Mouse (Mus musculus) gastrocnemius, postnatal 10 days (tissue): ENCODE measurements at regions not wholly inside any gene's neighbourhood (a gene's known extent, or its start where the extent isn't known, plus 50 kb on each side); places are given as distances from the start of the nearest gene placed in this dataset.

Source experiments
- DNase-seq: peaks from one replicate; pipeline ENCODE4 v3.0.0; 2021; ENCODE audit warnings: mixed read lengths

GRCm38 (mm10) chr15:103102068-103102840 lies 64.6 kb downstream of the Smug1 start:
- DNase-seq, result peak; percentile 64

DNA sequence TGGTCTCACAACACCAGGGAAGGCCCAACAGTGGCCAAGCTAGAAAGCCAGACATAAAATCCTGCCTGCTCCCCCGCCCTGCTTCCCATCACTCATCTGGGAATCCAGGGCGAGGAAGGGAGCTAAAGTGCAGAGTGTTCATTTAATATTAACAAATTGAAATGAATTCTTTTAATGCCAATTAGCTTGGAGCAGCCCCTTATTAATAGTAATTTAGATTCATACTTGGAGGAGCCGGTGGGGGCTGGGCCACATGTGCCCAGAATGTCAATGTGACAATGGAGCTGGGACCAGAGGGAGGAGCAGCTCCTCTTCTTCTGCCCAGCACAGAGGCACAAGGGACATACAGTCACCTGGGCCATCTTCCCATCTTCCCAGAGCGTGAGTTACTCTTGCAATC lies 66.8 kb downstream of the Smug1 start:
- no peak for DNase-seq

- peak; percentile 70 for DNase-seq
Measured at GRCm38 (mm10) chr15:103094457-103094856, 72.4 kb downstream of the Smug1 start.

DNA sequence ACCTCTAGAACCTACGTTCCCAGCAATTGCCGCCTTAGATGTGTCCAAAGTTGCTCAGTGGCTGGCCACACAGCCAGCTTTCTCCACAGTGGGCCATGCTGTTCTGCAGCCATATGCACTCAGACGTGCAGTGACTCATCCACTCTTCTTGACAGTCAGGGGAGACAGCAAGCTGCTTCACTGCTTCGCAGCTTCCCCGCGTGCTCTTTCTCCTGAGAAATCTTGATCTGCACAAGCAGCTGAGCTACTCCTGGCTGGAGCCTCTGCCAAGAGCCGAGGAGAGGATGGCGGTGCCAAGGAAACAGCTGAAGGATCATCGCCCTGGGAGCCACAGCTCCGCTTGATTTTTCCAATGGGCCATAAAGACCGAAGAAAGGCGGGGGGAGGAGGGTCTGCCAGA lies 73.2 kb downstream of the Smug1 start:
- DNase-seq, result peak; percentile 63

- no peak for DNase-seq
Measured at GRCm38 (mm10) chr15:103092496-103092895, 73.8 kb downstream of the Hoxc4 start.

DNA sequence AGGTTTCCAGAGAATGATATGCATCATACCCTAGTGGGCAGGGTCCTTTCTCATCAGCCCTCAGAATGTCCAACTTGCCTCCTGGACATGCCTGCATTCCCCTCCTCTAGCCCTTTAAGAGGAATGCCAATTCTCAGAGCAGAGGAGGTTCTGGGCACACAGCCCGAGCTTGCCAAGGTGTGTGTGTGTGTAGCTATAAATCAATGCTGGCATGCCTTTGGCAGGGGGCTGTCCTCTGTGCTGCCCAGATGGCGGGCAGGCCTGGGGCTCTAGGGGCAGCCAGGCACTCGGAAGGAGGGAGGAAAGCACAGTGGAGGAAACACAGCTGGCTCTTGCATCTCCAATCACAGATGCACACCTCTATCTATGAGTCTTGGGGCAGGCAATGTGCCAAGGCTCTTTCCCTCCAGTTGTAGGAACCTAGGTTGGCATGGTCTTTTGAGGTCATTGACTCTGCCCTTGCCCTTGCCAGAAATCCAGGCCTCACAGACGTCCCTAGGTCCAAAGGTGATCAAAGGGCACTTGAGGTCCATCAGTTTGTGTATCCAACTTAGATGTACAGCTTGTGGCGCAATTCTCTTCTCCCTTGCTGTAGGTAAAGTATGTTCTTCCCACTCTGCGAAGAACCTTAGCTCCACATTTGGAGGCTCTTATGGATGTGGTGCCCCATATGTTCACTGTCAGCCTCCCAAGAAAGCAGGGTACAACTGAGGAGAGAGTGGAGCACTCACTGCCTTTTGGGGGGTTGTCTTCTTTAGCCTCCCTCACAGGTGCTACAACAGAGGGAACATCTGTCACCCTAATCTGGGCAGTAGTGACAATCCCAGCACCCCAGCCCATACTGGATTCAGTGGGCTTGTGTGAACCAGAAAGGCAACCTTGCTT lies 71.8 kb downstream of the Hoxc4 start:
- DNase-seq, result no peak

DNA sequence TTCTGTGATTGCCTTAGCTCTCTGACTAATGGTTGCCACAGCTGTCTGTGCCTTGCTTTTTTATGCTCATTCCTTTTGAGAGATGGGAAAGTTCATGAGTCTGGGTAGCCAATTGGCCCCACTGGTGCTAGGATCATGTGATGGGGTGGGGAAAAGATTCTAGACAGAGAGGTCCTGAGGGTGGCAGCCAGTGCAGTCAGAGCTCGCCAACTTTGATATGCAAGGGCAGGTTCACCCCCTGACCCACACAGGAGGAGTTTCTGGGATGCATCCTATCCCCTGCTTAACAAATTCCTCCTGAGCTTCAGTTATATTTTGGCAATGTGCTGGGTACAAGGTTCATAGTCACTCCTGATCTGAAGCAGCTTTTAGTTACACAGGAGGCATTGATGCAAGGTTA lies 71.1 kb downstream of the Hoxc4 start:
- DNase-seq, result no peak

GRCm38 (mm10) chr15:103089440-103089839 lies 70.7 kb downstream of the Hoxc4 start:
- no peak for DNase-seq

- peak; percentile 61 for DNase-seq
Measured at GRCm38 (mm10) chr15:103087204-103087603, 68.5 kb downstream of the Hoxc4 start.

GRCm38 (mm10) chr15:103086672-103087069 lies 67.9 kb downstream of the Hoxc4 start:
- peak; percentile 12 for DNase-seq
